Mouse (Mus musculus): ENCODE measurements around the gene Shld2.
A peak's percentile ranks its signal among the peaks of the same experiment; 100 is the strongest.
"Not testable (repeated sequence)": the region's sequence is repeated elsewhere in the genome, so short reads cannot be mapped to it uniquely, and the experiment has no call there.

Shld2 gene

GRCm38 (mm10) chr14:34317431-34317830 lies 7.1 kb upstream of the Shld2 start:
- DNase-seq: no peak

GRCm38 (mm10) chr14:34316346-34316745 lies 6.1 kb upstream of the Shld2 start:
- no peak for DNase-seq

- DNase-seq: no peak
These were observed 4.5 kb upstream of the Shld2 start for GRCm38 (mm10) chr14:34314796-34315195.

GRCm38 (mm10) chr14:34314383-34314782 lies 4.1 kb upstream of the Shld2 start:
- DNase-seq: not testable (repeated sequence)

- DNase-seq: no peak
These were observed 3.3 kb upstream of the Shld2 start for GRCm38 (mm10) chr14:34313612-34314011.

- DNase-seq: no peak
These were observed 2.2 kb upstream of the Shld2 start for GRCm38 (mm10) chr14:34312339-34313048.

- DNase-seq: peak in 1 of 2 experiments; percentile 28
These were observed 1.4 kb upstream of the Shld2 start for GRCm38 (mm10) chr14:34311691-34312090.

GRCm38 (mm10) chr14:34311021-34311631 lies 833 bp upstream of the Shld2 start:
- peak in 1 of 2 experiments; percentile 71 for DNase-seq

- no peak for DNase-seq
These were observed 423 bp downstream of the Shld2 start for GRCm38 (mm10) chr14:34309907-34310233.

GRCm38 (mm10) chr14:34309266-34309665 lies 1.0 kb downstream of the Shld2 start:
- DNase-seq: no peak

- DNase-seq: no peak
These were observed 7.0 kb downstream of the Shld2 start for GRCm38 (mm10) chr14:34303265-34303680.

GRCm38 (mm10) chr14:34302681-34303242 lies 7.5 kb downstream of the Shld2 start:
- no peak for DNase-seq

GRCm38 (mm10) chr14:34298871-34299700 lies 11.2 kb downstream of the Shld2 start:
- DNase-seq: no peak

GRCm38 (mm10) chr14:34297634-34298033 lies 12.7 kb downstream of the Shld2 start:
- no peak for DNase-seq

- no peak for DNase-seq
These were observed 13.3 kb downstream of the Shld2 start for GRCm38 (mm10) chr14:34297038-34297437.

- DNase-seq: no peak
These were observed 13.9 kb downstream of the Shld2 start for GRCm38 (mm10) chr14:34296350-34296749.

- no peak for DNase-seq
These were observed 16.7 kb downstream of the Shld2 start for GRCm38 (mm10) chr14:34293641-34294040.

GRCm38 (mm10) chr14:34290229-34290628 lies 20.1 kb downstream of the Shld2 start:
- no peak for DNase-seq

- no peak for DNase-seq
These were observed 20.9 kb downstream of the Shld2 start for GRCm38 (mm10) chr14:34289259-34290015.

GRCm38 (mm10) chr14:34288396-34288795 lies 21.9 kb downstream of the Shld2 start:
- no peak for DNase-seq

- DNase-seq: no peak
These were observed 28.5 kb downstream of the Shld2 start for GRCm38 (mm10) chr14:34281736-34282269.

- DNase-seq: no peak
These were observed 29.5 kb downstream of the Shld2 start for GRCm38 (mm10) chr14:34280798-34281197.

Measured in cerebellum, postnatal 25 days (tissue).